Mouse (Mus musculus): ENCODE data around the gene Actl10.

DNA sequence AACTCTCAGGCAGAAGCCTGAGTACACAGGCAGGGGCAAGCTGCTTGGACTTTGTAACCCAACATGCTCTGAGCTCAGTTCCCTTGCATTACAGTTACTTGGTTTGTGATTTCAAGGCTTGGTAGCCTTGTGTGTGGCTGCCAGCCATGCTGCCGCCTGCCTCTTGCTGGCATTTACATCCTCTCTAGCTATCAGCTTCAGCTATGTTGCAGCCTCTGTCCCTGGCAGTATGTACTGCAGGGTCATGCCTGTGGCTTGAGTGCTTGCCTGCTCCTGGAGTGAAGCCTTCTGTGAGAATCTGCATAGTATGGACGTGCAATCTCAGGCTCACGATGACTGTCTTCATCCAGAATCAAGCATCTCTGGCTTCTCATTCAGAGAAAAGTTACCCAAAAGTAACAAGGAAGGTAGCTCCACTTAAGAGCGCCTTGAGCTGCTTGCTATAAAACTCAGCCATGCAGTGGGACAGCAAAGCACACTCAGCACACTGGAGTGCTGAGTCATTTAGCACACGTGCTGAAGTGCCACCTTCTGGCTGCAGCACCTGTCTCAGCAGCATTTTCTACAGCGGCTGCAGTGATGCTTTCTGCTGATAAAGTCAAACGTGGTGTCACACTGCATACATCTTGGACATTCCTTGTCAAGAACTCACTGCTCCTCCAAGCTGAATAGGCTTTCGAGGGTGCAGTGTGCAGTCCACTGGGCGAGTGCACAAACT is 43.9 kb upstream of the Actl10 start:
- TF ChIP-seq CTCF (IDR thresholded peaks at IDR 0.05; ENCODE audit: extremely low read depth, insufficient read depth, low read length) (0 out of 2 replicates have a peak, but pooled peaks have one; percentile 4), POLR2A (IDR thresholded peaks at IDR 0.05; ENCODE audit: extremely low read depth, insufficient read depth, low read length) (no peak)

Data from cortical plate, adult 2 months (tissue).